Comparison of ENCODE assay signal across 22 mouse cellular contexts in the genomic region with DNA sequence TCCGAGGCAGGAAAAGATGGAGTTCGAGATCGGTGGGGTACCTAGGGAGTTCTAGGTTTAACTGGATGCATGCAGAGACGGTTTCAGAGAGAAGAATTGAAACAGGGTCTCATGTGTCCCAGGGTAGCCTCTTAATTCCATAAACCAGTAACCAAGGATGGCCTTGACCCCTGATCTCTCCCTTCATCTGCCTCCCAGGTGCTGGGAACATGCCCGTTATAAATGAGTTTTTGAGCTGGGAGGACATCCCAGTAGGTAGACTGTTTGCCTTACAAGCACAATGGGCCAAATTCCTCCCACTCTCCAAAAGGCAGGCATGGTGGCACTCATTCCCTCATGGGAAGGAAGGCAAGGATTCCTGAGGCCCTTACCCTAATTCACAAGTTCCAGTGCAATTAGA.
"Had no signal": no experiment of that assay in that cellular context is flagged by ENCODE, and none has a peak within 500 bp of the region (broad histone marks: within the 10 kb centered on the region; RNA-seq: fewer than 3 reads in every experiment).

No protein-coding gene starts in this region.

- DNase-seq: gastrocnemius, postnatal 25 days; heart, adult 18-20 months; heart, postnatal 10 days; heart, postnatal 4 days; kidney, adult 18-20 months; kidney, adult 8-10 months; kidney, postnatal 10 days; liver; liver, embryonic 13.5 days had no signal

- H3K9ac ChIP-seq: heart, embryonic 12.5 days; hindbrain, embryonic 12.5 days; hindbrain, embryonic 14.5 days; intestine, embryonic 15.5 days; limb, embryonic 12.5 days; liver, embryonic 13.5 days had no signal

- H3K4me2 ChIP-seq: heart, embryonic 12.5 days; hindbrain, embryonic 12.5 days; hindbrain, embryonic 14.5 days; intestine, embryonic 15.5 days; limb, embryonic 12.5 days; liver, embryonic 13.5 days had no signal

- ATAC-seq: hindbrain, embryonic 16.5 days; inflammation-experienced regulatory T-cells, adult 6 months; intestine, embryonic 15.5 days; intestine, postnatal 0 days had no signal

- H3K27ac ChIP-seq: heart, embryonic 10.5 days; hindbrain, embryonic 10.5 days; hindbrain, embryonic 12.5 days; hindbrain, embryonic 14.5 days; intestine, embryonic 15.5 days; layer of hippocampus, adult 2 months; left cerebral cortex, adult 2 months; limb, embryonic 10.5 days; limb, embryonic 12.5 days; liver, embryonic 13.5 days had no signal

- H3K9me3 ChIP-seq: heart, embryonic 10.5 days; heart, embryonic 12.5 days; hindbrain, embryonic 10.5 days; hindbrain, embryonic 12.5 days; intestine, embryonic 15.5 days; limb, embryonic 10.5 days; limb, embryonic 12.5 days; liver, embryonic 13.5 days had no signal

- H3K36me3 ChIP-seq: heart, embryonic 10.5 days; heart, embryonic 12.5 days; hindbrain, embryonic 10.5 days; hindbrain, embryonic 12.5 days; intestine, embryonic 15.5 days; limb, embryonic 10.5 days; limb, embryonic 12.5 days; liver, embryonic 13.5 days had no signal

- H3K4me3 ChIP-seq: heart, embryonic 10.5 days; heart, embryonic 12.5 days; hindbrain, embryonic 10.5 days; hindbrain, embryonic 12.5 days; intestine, embryonic 15.5 days; layer of hippocampus, adult 2 months; left cerebral cortex, adult 2 months; limb, embryonic 10.5 days; limb, embryonic 12.5 days; liver, embryonic 13.5 days had no signal
